Mouse (Mus musculus): ENCODE measurements around the gene Sowaha.

DNA sequence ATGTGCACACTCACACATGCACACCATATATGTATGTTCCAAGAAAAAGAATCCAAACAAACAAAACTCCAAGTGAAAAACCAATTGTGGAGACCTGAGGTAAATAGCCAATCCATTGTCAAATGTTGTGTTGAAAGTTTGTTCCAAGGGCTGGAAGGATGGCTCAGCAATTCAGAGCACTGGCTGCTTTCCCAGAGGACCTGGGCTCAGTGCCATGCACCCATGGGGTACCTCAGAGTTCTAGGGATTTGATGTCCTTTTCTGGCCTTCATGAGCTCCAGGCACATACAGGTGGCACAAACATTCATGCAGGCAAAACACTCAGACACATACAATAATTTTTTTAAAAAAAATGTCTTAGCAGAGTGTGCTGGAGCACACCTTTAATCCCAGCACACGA is 31.5 kb downstream of the Sowaha start:
- TF ChIP-seq POLR2A (IDR thresholded peaks at IDR 0.05; ENCODE audit: borderline replicate concordance, extremely low read depth, insufficient read depth, insufficient read length, poor library complexity, severe bottlenecking) (no peak), CTCF (IDR thresholded peaks at IDR 0.05; ENCODE audit: borderline replicate concordance, extremely low read depth, insufficient read depth, insufficient read length) (no peak)
